Mouse (Mus musculus) lung, postnatal 4 days (tissue): ENCODE measurements around the gene Scrt2.
"Not testable (repeated sequence)": the region's sequence is repeated elsewhere in the genome, so short reads cannot be mapped to it uniquely, and the experiment has no call there.

Source experiments
- DNase-seq, 2 experiments: peaks; one replicate each; pipeline ENCODE4 v3.0.0; 2021

Gene Scrt2

GRCm38 (mm10) chr2:152080685-152081541 lies at the start of gene Scrt2:
Gene Scrt2 (plus strand): TSS chr2:152081529.
- no peak for DNase-seq

- no peak for DNase-seq
Measured at GRCm38 (mm10) chr2:152040101-152040500, 41.2 kb upstream of the Scrt2 start.

- no peak for DNase-seq
Measured at GRCm38 (mm10) chr2:152047116-152048002, 34.0 kb upstream of the Scrt2 start.

GRCm38 (mm10) chr2:152048003-152048980 lies 33.0 kb upstream of the Scrt2 start:
- DNase-seq, result no peak

GRCm38 (mm10) chr2:152048981-152049441 lies 32.3 kb upstream of the Scrt2 start:
- no peak for DNase-seq

GRCm38 (mm10) chr2:152049611-152050270 lies 31.6 kb upstream of the Scrt2 start:
- no peak for DNase-seq

- no peak for DNase-seq
Measured at GRCm38 (mm10) chr2:152050316-152050715, 31.0 kb upstream of the Scrt2 start.

- DNase-seq, result no peak
Measured at GRCm38 (mm10) chr2:152051985-152052384, 29.3 kb upstream of the Scrt2 start.

GRCm38 (mm10) chr2:152055406-152055805 lies 25.9 kb upstream of the Scrt2 start:
- no peak for DNase-seq

GRCm38 (mm10) chr2:152056368-152057251 lies 24.7 kb upstream of the Scrt2 start:
- no peak for DNase-seq

GRCm38 (mm10) chr2:152057252-152057563 lies 24.1 kb upstream of the Scrt2 start:
- DNase-seq, result no peak

- DNase-seq, result not testable (repeated sequence)
Measured at GRCm38 (mm10) chr2:152062817-152063216, 18.5 kb upstream of the Scrt2 start.

- no peak for DNase-seq
Measured at GRCm38 (mm10) chr2:152068660-152069433, 12.5 kb upstream of the Scrt2 start.

- no peak for DNase-seq
Measured at GRCm38 (mm10) chr2:152069434-152069786, 11.9 kb upstream of the Scrt2 start.

- DNase-seq, result no peak
Measured at GRCm38 (mm10) chr2:152069941-152070340, 11.4 kb upstream of the Scrt2 start.

- no peak for DNase-seq
Measured at GRCm38 (mm10) chr2:152074521-152074920, 6.8 kb upstream of the Scrt2 start.

GRCm38 (mm10) chr2:152075294-152075889 lies 5.9 kb upstream of the Scrt2 start:
- DNase-seq, result no peak

- no peak for DNase-seq
Measured at GRCm38 (mm10) chr2:152077337-152077736, 4.0 kb upstream of the Scrt2 start.

GRCm38 (mm10) chr2:152081641-152082448 lies 516 bp downstream of the Scrt2 start:
- peak; percentile 88 to 89 for DNase-seq
